Mouse (Mus musculus): ENCODE data around the gene Apmap. TPM values are rescaled to one million over a fixed set of nuclear protein-coding genes. Genes with fewer than 3 reads are reported as not detected.

The Apmap gene
- polyA plus RNA-seq, 1 experiment from 2014 or later: 28.0 TPM

- peak; percentile 38 for ATAC-seq (ENCODE audit: insufficient read depth)
- Histone ChIP-seq H3K9ac (no peak overlapping the region), H3K4me3 (replicated peaks) (no peak overlapping the region), H3K36me3 (replicated peaks) (no peaks in the 10 kb centered on the region), H3K27me3 (no peaks in the 10 kb centered on the region), H3K4me2 (no peak overlapping the region), H3K9me3 (replicated peaks) (no peaks in the 10 kb centered on the region), H3K4me1 (replicated peaks) (peaks cover 43% of the 10 kb centered on the region), H3K27ac (replicated peaks) (no peak overlapping the region; the same call in none of the 2 replicates)
- WGBS (ENCODE audit: insufficient replicate concordance): 11% methylated on average over 3 of the region's 3 CpGs
These were observed 1.7 kb upstream of the Apmap start for GRCm38 (mm10) chr2:150610097-150610496.

GRCm38 (mm10) chr2:150608872-150609560 lies 649 bp upstream of the Apmap start:
- Histone ChIP-seq H3K4me2 (peak overlapping the region; percentile 93), H3K27me3 (no peaks in the 10 kb centered on the region), H3K36me3 (replicated peaks) (no peaks in the 10 kb centered on the region), H3K4me1 (replicated peaks) (peaks cover 49% of the 10 kb centered on the region), H3K9ac (peak overlapping the region; percentile 83; the same call in 1 of the 2 replicates), H3K27ac (replicated peaks) (peak overlapping the region; percentile 77), H3K9me3 (replicated peaks) (no peaks in the 10 kb centered on the region), H3K4me3 (replicated peaks) (peak overlapping the region; percentile 87)
- 2% methylated on average over 10 of the region's 10 CpGs for WGBS (ENCODE audit: insufficient replicate concordance)
- no peak for ATAC-seq (ENCODE audit: insufficient read depth)

DNA sequence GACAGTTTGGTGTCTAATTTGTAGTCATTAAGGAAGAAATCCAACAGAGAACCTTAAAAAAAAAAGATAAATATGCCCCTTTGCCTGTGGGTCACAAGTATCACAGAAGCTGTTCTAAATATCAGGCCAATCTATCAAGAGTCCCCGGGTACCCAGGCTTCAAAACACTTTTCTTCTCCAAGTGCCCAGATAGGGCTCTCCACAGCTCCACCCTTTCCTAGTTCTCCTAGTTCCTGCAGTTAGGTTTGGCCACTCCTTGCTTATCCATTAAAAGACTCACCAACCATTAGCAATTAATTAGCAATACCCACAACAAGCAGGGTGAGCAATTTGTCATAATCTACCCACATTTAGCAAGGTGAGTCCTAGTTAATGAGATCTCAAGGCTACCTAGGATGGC lies 1.3 kb downstream of the Apmap start:
- 21% methylated on average over 1 of the region's 1 CpGs for WGBS (ENCODE audit: insufficient replicate concordance)
- ATAC-seq (ENCODE audit: insufficient read depth): no peak

GRCm38 (mm10) chr2:150604802-150605201 lies 3.6 kb downstream of the Apmap start:
- ATAC-seq (ENCODE audit: insufficient read depth): no peak
- peaks cover 37% of the 10 kb centered on the region for H3K4me1 ChIP-seq (replicated peaks)

More for the DNA sequence above, 1.3 kb downstream of the Apmap start:
- H3K36me3 ChIP-seq (replicated peaks): no peaks in the 10 kb centered on the region
- peak overlapping the region; percentile 29; the same call in 1 of the 2 replicates for H3K27ac ChIP-seq (replicated peaks)
- H3K9me3 ChIP-seq (replicated peaks): no peaks in the 10 kb centered on the region
- H3K27me3 ChIP-seq: no peaks in the 10 kb centered on the region
- 0 out of 2 replicates have a peak overlapping the region, but pooled peaks have one; percentile 9 for H3K9ac ChIP-seq
- peak overlapping the region; percentile 87 for H3K4me3 ChIP-seq (replicated peaks)
- peak overlapping the region; percentile 93 for H3K4me2 ChIP-seq
- H3K4me1 ChIP-seq (replicated peaks): peaks cover 49% of the 10 kb centered on the region

DNA sequence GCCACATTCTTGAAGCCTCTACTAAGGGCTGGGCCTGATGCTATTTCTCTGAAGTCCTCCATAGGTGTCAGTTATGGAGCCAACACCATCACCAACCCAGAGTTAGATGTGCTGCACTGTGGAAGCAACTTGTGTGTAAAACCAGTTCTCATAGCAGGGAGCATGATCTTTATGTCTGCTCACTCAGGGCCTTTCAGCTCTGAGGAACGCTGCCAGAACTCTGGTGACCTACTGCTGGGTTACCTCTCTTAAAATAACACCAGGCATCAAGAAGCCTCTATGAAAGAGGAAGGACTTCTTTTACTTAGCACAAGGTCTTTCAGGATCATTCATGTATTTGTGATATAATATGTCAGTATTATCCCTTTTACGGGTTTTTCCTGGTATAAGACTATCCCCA lies 6.2 kb downstream of the Apmap start:
- ATAC-seq (ENCODE audit: insufficient read depth): no peak
- H3K36me3 ChIP-seq (replicated peaks): 0 out of 2 replicates have a peak, but pooled peaks cover 3% of the 10 kb centered on the region
- whole genome bisulfite sequencing (ENCODE audit: insufficient replicate concordance): 81% methylated on average over 2 of the region's 2 CpGs
- H3K27me3 ChIP-seq: no peaks in the 10 kb centered on the region
- no peaks in the 10 kb centered on the region for H3K9me3 ChIP-seq (replicated peaks)
- H3K9ac ChIP-seq: no peak overlapping the region
- no peak overlapping the region for H3K27ac ChIP-seq (replicated peaks)
- H3K4me1 ChIP-seq (replicated peaks): peaks cover 12% of the 10 kb centered on the region
- H3K4me3 ChIP-seq (replicated peaks): no peak overlapping the region
- no peak overlapping the region for H3K4me2 ChIP-seq

More at GRCm38 (mm10) chr2:150604802-150605201, 3.6 kb downstream of the Apmap start:
- Histone ChIP-seq H3K4me3 (replicated peaks) (no peak overlapping the region), H3K27me3 (no peaks in the 10 kb centered on the region), H3K9me3 (replicated peaks) (no peaks in the 10 kb centered on the region), H3K27ac (replicated peaks) (no peak overlapping the region), H3K4me2 (no peak overlapping the region), H3K9ac (no peak overlapping the region), H3K36me3 (replicated peaks) (no peaks in the 10 kb centered on the region)
- WGBS (ENCODE audit: insufficient replicate concordance): 54% methylated on average over 2 of the region's 2 CpGs

- no peaks in the 10 kb centered on the region for H3K9me3 ChIP-seq (replicated peaks)
- H3K4me1 ChIP-seq (replicated peaks): 0 out of 2 replicates have a peak, but pooled peaks cover 6% of the 10 kb centered on the region
- 0 out of 2 replicates have a peak, but pooled peaks cover 9% of the 10 kb centered on the region for H3K36me3 ChIP-seq (replicated peaks)
- no peak overlapping the region for H3K9ac ChIP-seq
- no peaks in the 10 kb centered on the region for H3K27me3 ChIP-seq
- no peak for ATAC-seq (ENCODE audit: insufficient read depth)
- 84% methylated on average over 2 of the region's 2 CpGs for WGBS (ENCODE audit: insufficient replicate concordance)
- no peak overlapping the region for H3K4me3 ChIP-seq (replicated peaks)
- H3K27ac ChIP-seq (replicated peaks): no peak overlapping the region
- no peak overlapping the region for H3K4me2 ChIP-seq
These were observed 8.1 kb downstream of the Apmap start for GRCm38 (mm10) chr2:150600263-150600662.

GRCm38 (mm10) chr2:150595411-150596190 lies 12.8 kb downstream of the Apmap start:
- peaks cover 34% of the 10 kb centered on the region for H3K36me3 ChIP-seq (replicated peaks)
- WGBS (ENCODE audit: insufficient replicate concordance): 65% methylated on average over 3 of the region's 3 CpGs
- H3K4me2 ChIP-seq: no peak overlapping the region
- no peak overlapping the region for H3K9ac ChIP-seq
- ATAC-seq (ENCODE audit: insufficient read depth): no peak
- no peaks in the 10 kb centered on the region for H3K27me3 ChIP-seq
- H3K9me3 ChIP-seq (replicated peaks): no peaks in the 10 kb centered on the region
- H3K4me3 ChIP-seq (replicated peaks): no peak overlapping the region
- no peak overlapping the region for H3K27ac ChIP-seq (replicated peaks)
- no peaks in the 10 kb centered on the region for H3K4me1 ChIP-seq (replicated peaks)

DNA sequence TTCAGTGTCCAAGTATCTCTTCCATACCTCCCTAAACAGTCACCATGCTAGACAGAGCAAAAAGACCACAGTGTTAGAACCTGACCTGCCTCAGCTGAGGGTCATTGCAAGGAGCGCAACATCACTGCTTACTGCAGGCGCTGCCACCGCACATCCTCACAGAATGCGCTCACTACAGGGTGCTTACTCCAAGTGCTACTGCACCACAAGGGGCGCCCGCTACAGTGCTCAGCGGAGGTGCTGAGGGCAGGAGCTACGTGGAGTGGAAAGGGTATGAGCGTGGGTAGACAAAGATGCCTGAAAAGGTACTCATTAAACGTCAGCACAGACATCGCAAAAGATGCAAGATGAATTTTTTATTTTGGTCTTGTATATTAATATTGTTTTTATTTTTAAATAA lies 19.3 kb downstream of the Apmap start:
- no peak overlapping the region for H3K27ac ChIP-seq (replicated peaks)

GRCm38 (mm10) chr2:150579628-150580027 lies 28.7 kb downstream of the Apmap start:
- no peaks in the 10 kb centered on the region for H3K9me3 ChIP-seq (replicated peaks)
- no peaks in the 10 kb centered on the region for H3K4me1 ChIP-seq (replicated peaks)
- peaks cover 27% of the 10 kb centered on the region for H3K36me3 ChIP-seq (replicated peaks)
- H3K4me3 ChIP-seq (replicated peaks): no peak overlapping the region
- H3K4me2 ChIP-seq: no peak overlapping the region
- ATAC-seq (ENCODE audit: insufficient read depth): no peak
- no peak overlapping the region for H3K27ac ChIP-seq (replicated peaks)
- no peak overlapping the region for H3K9ac ChIP-seq
- H3K27me3 ChIP-seq: no peaks in the 10 kb centered on the region
- WGBS (ENCODE audit: insufficient replicate concordance): 59% methylated on average over 1 of the region's 1 CpGs

More for the DNA sequence above, 19.3 kb downstream of the Apmap start:
- no peak overlapping the region for H3K9ac ChIP-seq
- peaks cover 76% of the 10 kb centered on the region for H3K36me3 ChIP-seq (replicated peaks)
- 84% methylated on average over 11 of the region's 11 CpGs for WGBS (ENCODE audit: insufficient replicate concordance)
- ATAC-seq (ENCODE audit: insufficient read depth): no peak
- no peaks in the 10 kb centered on the region for H3K4me1 ChIP-seq (replicated peaks)
- no peak overlapping the region for H3K4me2 ChIP-seq
- no peaks in the 10 kb centered on the region for H3K27me3 ChIP-seq
- no peaks in the 10 kb centered on the region for H3K9me3 ChIP-seq (replicated peaks)
- no peak overlapping the region for H3K4me3 ChIP-seq (replicated peaks)

DNA sequence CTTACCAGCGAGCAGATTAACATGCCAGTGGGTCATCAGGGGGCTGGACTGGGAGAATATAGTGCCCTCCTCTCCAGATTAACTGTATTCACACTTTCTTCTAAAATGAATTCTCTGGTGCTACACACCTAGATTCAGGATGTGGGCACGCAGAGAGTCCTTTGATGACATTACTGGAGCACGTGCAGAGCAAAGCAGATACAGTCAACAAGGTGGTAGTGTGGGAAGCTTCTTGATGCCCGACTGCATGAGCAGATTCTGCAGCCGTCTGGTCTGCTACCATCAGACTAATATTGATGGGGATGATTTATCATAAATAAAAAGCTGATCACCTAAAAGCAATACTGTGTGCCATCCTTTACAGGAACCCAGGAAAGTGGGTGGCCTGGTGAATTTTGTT lies 29.8 kb downstream of the Apmap start:
- Histone ChIP-seq H3K4me2 (no peak overlapping the region), H3K4me1 (replicated peaks) (no peaks in the 10 kb centered on the region), H3K36me3 (replicated peaks) (peaks cover 16% of the 10 kb centered on the region), H3K27me3 (no peaks in the 10 kb centered on the region), H3K4me3 (replicated peaks) (no peak overlapping the region), H3K27ac (replicated peaks) (no peak overlapping the region), H3K9me3 (replicated peaks) (no peaks in the 10 kb centered on the region), H3K9ac (no peak overlapping the region)
- 59% methylated on average over 5 of the region's 5 CpGs for WGBS (ENCODE audit: insufficient replicate concordance)
- ATAC-seq (ENCODE audit: insufficient read depth): no peak

GRCm38 (mm10) chr2:150576256-150576655 lies 32.1 kb downstream of the Apmap start:
- Histone ChIP-seq H3K27me3 (no peaks in the 10 kb centered on the region), H3K9ac (no peak overlapping the region), H3K9me3 (replicated peaks) (no peaks in the 10 kb centered on the region), H3K4me1 (replicated peaks) (no peaks in the 10 kb centered on the region), H3K4me2 (no peak overlapping the region), H3K27ac (replicated peaks) (no peak overlapping the region), H3K4me3 (replicated peaks) (no peak overlapping the region), H3K36me3 (replicated peaks) (0 out of 2 replicates have a peak, but pooled peaks cover 6% of the 10 kb centered on the region)
- ATAC-seq (ENCODE audit: insufficient read depth): no peak
- WGBS (ENCODE audit: insufficient replicate concordance): 76% methylated on average over 1 of the region's 1 CpGs

All from liver, embryonic 15.5 days (tissue).